Comparison of ENCODE assay signal across 7 mouse cellular contexts in the genomic region with DNA sequence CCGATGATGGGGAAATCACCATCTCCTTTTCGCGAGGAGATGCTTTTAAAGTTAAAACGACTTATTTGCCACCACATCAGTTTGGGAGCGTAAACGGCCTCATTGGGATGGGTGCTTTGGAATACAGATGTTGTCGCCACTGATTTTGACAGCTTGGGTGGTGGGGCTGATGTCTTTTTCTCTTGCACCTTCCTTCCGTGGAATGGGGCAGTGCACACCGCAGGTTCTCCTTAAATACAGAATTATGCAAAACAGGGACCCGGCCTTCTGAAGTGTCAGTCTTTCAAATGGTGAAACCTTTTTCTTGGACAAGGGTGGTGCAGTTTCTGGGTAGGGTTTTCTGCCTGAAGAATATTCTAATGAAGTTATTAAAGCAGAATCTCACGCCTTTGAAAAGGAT. TPM values are rescaled to one million over a fixed set of nuclear protein-coding genes. Genes with fewer than 3 reads are reported as not detected.
DNase-seq lines count a peak whose midpoint lies in the region; ATAC-seq and TF ChIP-seq lines count a peak whose summit lies in the region.

No protein-coding gene starts in this region.

- no peaks in the 10 kb centered on the region for H3K36me3 ChIP-seq in spleen, adult 2 months (ENCODE audit: control insufficient read depth, insufficient read depth, low read length)
- H3K36me3 ChIP-seq in forebrain, embryonic 10.5 days (replicated peaks) = 0 out of 2 replicates have a peak, but pooled peaks cover 2% of the 10 kb centered on the region
- H3K36me3 ChIP-seq in limb, embryonic 14.5 days (ENCODE audit: control insufficient read depth, insufficient read depth, low read length) = no peaks in the 10 kb centered on the region
- H3K36me3 ChIP-seq in stomach, embryonic 14.5 days (ENCODE audit: control insufficient read depth, insufficient read depth, low read length) = no peaks in the 10 kb centered on the region

- 9% methylated on average over 11 of the region's 11 CpGs for WGBS in spleen, adult 2 months
- WGBS in forebrain, embryonic 10.5 days = 7% methylated on average over 11 of the region's 11 CpGs
- WGBS in limb, embryonic 14.5 days = 9% methylated on average over 11 of the region's 11 CpGs
- WGBS in stomach, embryonic 14.5 days = 9% methylated on average over 11 of the region's 11 CpGs

- peak overlapping the region; percentile 96 for H3K4me3 ChIP-seq in spleen, adult 2 months (ENCODE audit: extremely low read depth, insufficient read depth, insufficient read length)
- peak overlapping the region; percentile 73 for H3K4me3 ChIP-seq in forebrain, embryonic 10.5 days
- peak overlapping the region; percentile 57 for H3K4me3 ChIP-seq in limb, embryonic 14.5 days (replicated peaks; ENCODE audit: low read length)
- H3K4me3 ChIP-seq in stomach, embryonic 14.5 days (ENCODE audit: low read depth, low read length) = peak overlapping the region; percentile 68

- peak overlapping the region; percentile 81 for H3K27ac ChIP-seq in spleen, adult 2 months (ENCODE audit: insufficient read depth, low read length)
- peak overlapping the region; percentile 89 for H3K27ac ChIP-seq in forebrain, embryonic 10.5 days
- H3K27ac ChIP-seq in limb, embryonic 14.5 days (replicated peaks; ENCODE audit: low read depth, low read length) = no peak overlapping the region
- peak overlapping the region; percentile 63; the same call in 1 of the 2 replicates for H3K27ac ChIP-seq in stomach, embryonic 14.5 days (ENCODE audit: low read length)

- no peak for TF ChIP-seq CTCF in spleen, adult 2 months (IDR thresholded peaks at IDR 0.05; ENCODE audit: extremely low read depth, insufficient read depth, insufficient read length, insufficient replicate concordance)

- H3K9ac ChIP-seq in limb, embryonic 14.5 days (ENCODE audit: low read depth, low read length, severe bottlenecking) = peak overlapping the region; percentile 61
- H3K9ac ChIP-seq in stomach, embryonic 14.5 days (replicated peaks; ENCODE audit: low read depth, low read length) = peak overlapping the region; percentile 55

- no peak for ATAC-seq in limb, embryonic 14.5 days (ENCODE audit: low FRiP score, low read depth)
- no peak for ATAC-seq in stomach, embryonic 14.5 days (ENCODE audit: insufficient number of reproducible peaks, insufficient read depth, low FRiP score, low read depth)

- H3K27me3 ChIP-seq in spleen, adult 2 months (ENCODE audit: control insufficient read depth, insufficient read depth, low read length) = no peaks in the 10 kb centered on the region
- H3K27me3 ChIP-seq in forebrain, embryonic 10.5 days (ENCODE audit: poor library complexity, severe bottlenecking) = no peaks in the 10 kb centered on the region
- no peaks in the 10 kb centered on the region for H3K27me3 ChIP-seq in limb, embryonic 14.5 days (ENCODE audit: control insufficient read depth, insufficient read depth, low read length)
- no peaks in the 10 kb centered on the region for H3K27me3 ChIP-seq in stomach, embryonic 14.5 days (ENCODE audit: control insufficient read depth, insufficient read depth, low read length)

- peak overlapping the region; percentile 59 for H3K4me2 ChIP-seq in limb, embryonic 14.5 days (replicated peaks; ENCODE audit: low read depth, low read length, severe bottlenecking)
- peak overlapping the region; percentile 79 for H3K4me2 ChIP-seq in stomach, embryonic 14.5 days (replicated peaks; ENCODE audit: low read depth, low read length)

- DNase-seq in spleen, adult 2 months (ENCODE audit: low read depth in 1 of 2, low spot score in 2 of 2) = no peak
- DNase-seq in spleen, postnatal 4 days (ENCODE audit: low spot score in 2 of 2) = no peak
- DNase-seq in forebrain, embryonic 10.5 days (ENCODE audit: extremely low spot score, low spot score) = no peak
- no peak for DNase-seq in limb, embryonic 14.5 days (ENCODE audit: low spot score)
- DNase-seq in layer of hippocampus, adult 9-10 months (ENCODE audit: low spot score) = no peak
- no peak for DNase-seq in gastrocnemius, postnatal 10 days

- no peak; the same call in 1 of the 2 replicates for TF ChIP-seq POLR2A in spleen, adult 2 months (IDR thresholded peaks at IDR 0.05; ENCODE audit: low read depth, low read length)
- no peak for TF ChIP-seq POLR2A in limb, embryonic 14.5 days (IDR thresholded peaks at IDR 0.05; ENCODE audit: borderline replicate concordance, extremely low read depth, insufficient read depth, insufficient read length)

- H3K9me3 ChIP-seq in forebrain, embryonic 10.5 days = no peaks in the 10 kb centered on the region
- no peaks in the 10 kb centered on the region for H3K9me3 ChIP-seq in limb, embryonic 14.5 days (ENCODE audit: control insufficient read depth, low read length)
- no peaks in the 10 kb centered on the region for H3K9me3 ChIP-seq in stomach, embryonic 14.5 days (ENCODE audit: control insufficient read depth, low read depth, low read length)

- H3K4me1 ChIP-seq in spleen, adult 2 months (ENCODE audit: control insufficient read depth, insufficient read depth, insufficient read length) = no peaks in the 10 kb centered on the region
- peaks cover 16% of the 10 kb centered on the region for H3K4me1 ChIP-seq in forebrain, embryonic 10.5 days
- peaks cover 7% of the 10 kb centered on the region for H3K4me1 ChIP-seq in limb, embryonic 14.5 days (ENCODE audit: control insufficient read depth, insufficient read depth, low read length)
- H3K4me1 ChIP-seq in stomach, embryonic 14.5 days (ENCODE audit: control insufficient read depth, insufficient read depth, low read length) = 0 out of 2 replicates have a peak, but pooled peaks cover 3% of the 10 kb centered on the region

RNA-seq across cellular contexts. Expression of a gene that starts 0.7 kb away (rescaled TPM):
- 27.4 and 28.5 TPM in 2 replicates for polyA plus RNA-seq in spleen, adult 2 months (2012; rRNA removed)
- polyA plus RNA-seq in forebrain, embryonic 10.5 days (2016; fragmentation: Nextera tagmentation; extraction: Ambion mirVana) = 17.4 and 19.7 TPM in 2 replicates
- polyA plus RNA-seq in limb, embryonic 14.5 days (2012; rRNA removed) = 35.7 and 36.3 TPM in 2 replicates
- polyA plus RNA-seq in limb, embryonic 14.5 days (2014; fragmentation: Nextera tagmentation; extraction: Ambion mirVana) = 25.1 and 26.6 TPM in 2 replicates
- polyA plus RNA-seq in stomach, embryonic 14.5 days (2014; fragmentation: Nextera tagmentation; extraction: Ambion mirVana) = 26.9 and 30.3 TPM in 2 replicates
- 10 to 100 TPM in 1 of 2 experiments, 1 to 10 TPM in 1; 9.4 to 15.6 TPM for total RNA-seq in gastrocnemius, postnatal 10 days (2021)
